Mouse (Mus musculus) limb, embryonic 14.5 days (tissue): ENCODE data around the gene Serpina12. TPM values are rescaled to one million over a fixed set of nuclear protein-coding genes. Genes with fewer than 3 reads are reported as not detected.

Experiments
- ATAC-seq: fragments of 200-750 bp; cut with Nextera tagmentation; 2 replicates; pipeline ENCODE4 v1.8.0; 2017; ENCODE audit warnings: low read depth, moderate number of reproducible peaks, moderate TSS enrichment; ENCODE audit not compliant: low FRiP score
- DNase-seq: peaks from one replicate; pipeline ENCODE4 v3.0.0-alpha.2; 2015; ENCODE audit warnings: low spot score
- H3K27ac ChIP-seq: fragments of 300-500 bp; sonication (generic); replicated peaks from 2 replicates; pipeline ENCODE4 v1.5.1; 2014; ENCODE audit warnings: low read depth, mild to moderate bottlenecking, low read length, moderate library complexity, mixed read lengths
- H3K27me3 ChIP-seq: fragments of 300-500 bp; sonication (generic); 2 replicates; pipeline ENCODE4 v1.6.1; 2014; ENCODE audit warnings: low read length, mixed read lengths; ENCODE audit not compliant: control insufficient read depth, insufficient read depth
- H3K36me3 ChIP-seq: fragments of 300-500 bp; sonication (generic); 2 replicates; pipeline ENCODE4 v1.6.1; 2014; ENCODE audit warnings: mild to moderate bottlenecking, low read length, moderate library complexity, mixed read lengths; ENCODE audit not compliant: control insufficient read depth, insufficient read depth
- H3K4me1 ChIP-seq: fragments of 300-500 bp; sonication (generic); 2 replicates; pipeline ENCODE4 v1.6.1; 2014; ENCODE audit warnings: antibody characterized with exemption, low read length, mixed read lengths; ENCODE audit not compliant: control insufficient read depth, insufficient read depth
- H3K4me2 ChIP-seq: fragments of 300-500 bp; sonication (generic); replicated peaks from 2 replicates; pipeline ENCODE4 v1.6.1; 2014; ENCODE audit warnings: low read depth, mild to moderate bottlenecking, low read length, moderate library complexity; ENCODE audit not compliant: severe bottlenecking
- H3K4me3 ChIP-seq: fragments of 300-500 bp; sonication (generic); replicated peaks from 2 replicates; pipeline ENCODE4 v1.5.1; 2014; ENCODE audit warnings: low read length
- H3K9ac ChIP-seq: fragments of 300-500 bp; sonication (generic); 2 replicates; pipeline ENCODE4 v1.6.1; 2014; ENCODE audit warnings: mild to moderate bottlenecking, low read depth, low read length, moderate library complexity; ENCODE audit not compliant: severe bottlenecking
- H3K9me3 ChIP-seq: fragments of 300-500 bp; sonication (generic); 2 replicates; pipeline ENCODE4 v1.6.1; 2016; ENCODE audit warnings: low read length; ENCODE audit not compliant: control insufficient read depth
- POLR2A ChIP-seq: fragments of 200-500 bp; IDR thresholded peaks from 2 replicates; pipeline ENCODE4 v1.8.0; 2012; ENCODE audit warnings: inconsistent platforms, mild to moderate bottlenecking, moderate library complexity, borderline replicate concordance; ENCODE audit not compliant: insufficient read depth, insufficient read length; ENCODE audit errors: extremely low read depth
- WGBS: fragments of 180-500 bp; shearing (Covaris S2); extraction: QIAGEN DNeasy Blood & Tissue Kit; methylation state at CpG from one replicate; pipeline ENCODE4 v1.1.7; 2014; 5-methylcytosine and 5-hydroxymethylcytosine counted together
- polyA plus RNA-seq, 2 experiments: library from polyadenylated mRNA; depleted of rRNA in 1 of 2; stranded (reverse) in 1 of 2; unstranded in 1 of 2; fragments of >200 nt; fragmentation: Nextera tagmentation in 1 of 2; extraction: Ambion mirVana in 1 of 2; gene quantifications; 2 replicates each; pipeline versions ENCODE4 v1.2.1 to v1.2.3; 2012 to 2014

Gene Serpina12
- polyA plus RNA-seq, 2 experiments: not detected

- DNase-seq (no peak), ATAC-seq (no peak)
- no peaks in the 10 kb centered on the region for H3K36me3 ChIP-seq
- H3K27ac ChIP-seq: no peak overlapping the region
- no peak for TF ChIP-seq POLR2A
- 68% methylated on average over 6 of the region's 6 CpGs for WGBS
- no peaks in the 10 kb centered on the region for H3K4me1 ChIP-seq
- no peaks in the 10 kb centered on the region for H3K27me3 ChIP-seq
- no peak overlapping the region for H3K4me2 ChIP-seq
- H3K9me3 ChIP-seq: no peaks in the 10 kb centered on the region
- no peak overlapping the region for H3K9ac ChIP-seq
- H3K4me3 ChIP-seq: no peak overlapping the region
Observed at GRCm38 (mm10) chr12:104041401-104041800, 2.8 kb downstream of the Serpina12 start.

- ATAC-seq: no peak
Observed at GRCm38 (mm10) chr12:104038181-104038580, 6.1 kb downstream of the Serpina12 start.

GRCm38 (mm10) chr12:104033752-104034151 lies 10.5 kb downstream of the Serpina12 start:
- no peak overlapping the region for H3K4me2 ChIP-seq
- H3K27me3 ChIP-seq: no peaks in the 10 kb centered on the region
- H3K9ac ChIP-seq: no peak overlapping the region
- H3K9me3 ChIP-seq: no peaks in the 10 kb centered on the region
- 100% methylated on average over 1 of the region's 1 CpGs for WGBS
- H3K36me3 ChIP-seq: no peaks in the 10 kb centered on the region
- TF ChIP-seq POLR2A: no peak
- no peak overlapping the region for H3K27ac ChIP-seq
- no peaks in the 10 kb centered on the region for H3K4me1 ChIP-seq
- DNase-seq (no peak), ATAC-seq (no peak)
- H3K4me3 ChIP-seq: no peak overlapping the region

More at GRCm38 (mm10) chr12:104038181-104038580, 6.1 kb downstream of the Serpina12 start:
- Histone ChIP-seq H3K27ac (no peak overlapping the region), H3K9me3 (no peaks in the 10 kb centered on the region), H3K4me2 (no peak overlapping the region), H3K9ac (no peak overlapping the region), H3K4me3 (no peak overlapping the region), H3K4me1 (no peaks in the 10 kb centered on the region), H3K36me3 (no peaks in the 10 kb centered on the region), H3K27me3 (no peaks in the 10 kb centered on the region)
- TF ChIP-seq POLR2A: no peak
- 87% methylated on average over 7 of the region's 7 CpGs for WGBS
- no peak for DNase-seq

GRCm38 (mm10) chr12:104029986-104030385 lies 14.3 kb downstream of the Serpina12 start:
- H3K4me3 ChIP-seq: no peak overlapping the region
- WGBS: 46% methylated on average over 8 of the region's 8 CpGs
- no peaks in the 10 kb centered on the region for H3K36me3 ChIP-seq
- ATAC-seq (no peak), DNase-seq (no peak)
- H3K4me2 ChIP-seq: no peak overlapping the region
- no peak for TF ChIP-seq POLR2A
- no peaks in the 10 kb centered on the region for H3K9me3 ChIP-seq
- no peaks in the 10 kb centered on the region for H3K4me1 ChIP-seq
- H3K9ac ChIP-seq: no peak overlapping the region
- no peak overlapping the region for H3K27ac ChIP-seq
- H3K27me3 ChIP-seq: no peaks in the 10 kb centered on the region

GRCm38 (mm10) chr12:104015280-104015679 lies 29.0 kb downstream of the Serpina12 start:
- Histone ChIP-seq H3K4me2 (no peak overlapping the region), H3K9ac (no peak overlapping the region), H3K4me1 (no peaks in the 10 kb centered on the region), H3K9me3 (no peaks in the 10 kb centered on the region), H3K36me3 (no peaks in the 10 kb centered on the region), H3K27me3 (no peaks in the 10 kb centered on the region), H3K4me3 (no peak overlapping the region), H3K27ac (no peak overlapping the region)
- ATAC-seq (no peak), DNase-seq (no peak)
- no peak for TF ChIP-seq POLR2A
- WGBS: 83% methylated on average over 3 of the region's 3 CpGs

- TF ChIP-seq POLR2A: no peak
- DNase-seq (no peak), ATAC-seq (no peak)
- Histone ChIP-seq H3K9me3 (no peaks in the 10 kb centered on the region), H3K9ac (no peak within 1 kb of the TSS), H3K36me3 (no peaks in the 10 kb centered on the region), H3K27me3 (no peaks in the 10 kb centered on the region), H3K4me1 (no peaks in the 10 kb centered on the region), H3K4me2 (no peak within 1 kb of the TSS), H3K4me3 (no peak within 1 kb of the TSS), H3K27ac (no peak within 1 kb of the TSS)
- WGBS: 76% methylated on average over 6 of the region's 6 CpGs
Observed at GRCm38 (mm10) chr12:104013620-104014019, 30.6 kb downstream of the Serpina12 start, which contains the start of gene Serpina9. Serpina9 (minus strand) TSS chr12:104013755.
